Mouse (Mus musculus) Patski (cell line): ENCODE measurements around the gene Wnt3. TPM values are rescaled to one million over a fixed set of nuclear protein-coding genes. Genes with fewer than 3 reads are reported as not detected.

Experiments
- ATAC-seq: fragments of 100-300 bp; one replicate; pipeline ENCODE4 v1.8.0; 2021
- CTCF ChIA-PET: fragments of 350-600 bp; sonication (Branson Sonifier 250); formaldehyde crosslinking; loops from one replicate; lab custom pipeline; 2022; ENCODE audit warnings: inconsistent platforms; lab: Charles Lee
- POLR2A ChIA-PET: fragments of 350-600 bp; sonication (Branson Sonifier 250); formaldehyde crosslinking; loops from one replicate; lab custom pipeline; 2022; ENCODE audit warnings: antibody characterized with exemption, inconsistent platforms; lab: Charles Lee
- DNase-seq: peaks from one replicate; pipeline ENCODE4 v3.0.0-alpha.2; 2011; ENCODE audit warnings: low read depth, low spot score
- H3K27me3 ChIP-seq: fragments of 371-371 bp; one replicate; pipeline ENCODE4 v1.5.1; 2021
- CTCF ChIP-seq: fragments of 100-300 bp; IDR thresholded peaks from one replicate; pipeline ENCODE4 v1.5.1; 2021
- in situ Hi-C: fragments of 300-500 bp; cut with MboI; formaldehyde crosslinking; loops from 3 replicates; pipeline ENCODE4 v1.11.1; 2018; ENCODE audit warnings: low pct_unique_long_range_greater_than_20kb, mixed read lengths
- polyA plus RNA-seq: library from polyadenylated mRNA; unstranded; gene quantifications from one replicate; pipeline ENCODE4 v1.2.3, GENCODE M21; 2021

The Wnt3 gene
- polyA plus RNA-seq, 1 experiment from 2014 or later = not detected

GRCm38 (mm10) chr11:103809611-103810598, 36.0 kb downstream of the Wnt3 start:
- peak; percentile 33 for ATAC-seq
- ChIA-PET CTCF (interaction anchor here (1.4 kb wide), 1 partner anchor 12 kb away, joined by 3 read pairs; no protein-coding TSS in a partner anchor), POLR2A (no interaction called here)
- no peak for TF ChIP-seq CTCF
- no peak for DNase-seq
- H3K27me3 ChIP-seq = peaks cover 42% of the 10 kb centered on the region
- in situ Hi-C loops = no loop called here

GRCm38 (mm10) chr11:103810631-103811030, 36.7 kb downstream of the Wnt3 start:
- no peak for TF ChIP-seq CTCF
- no peak for ATAC-seq
- no peak for DNase-seq
- in situ Hi-C loops = no loop called here
- ChIA-PET POLR2A (no interaction called here), CTCF (no interaction called here)
- peaks cover 42% of the 10 kb centered on the region for H3K27me3 ChIP-seq

GRCm38 (mm10) chr11:103811246-103811645, 37.3 kb downstream of the Wnt3 start:
- no peak for TF ChIP-seq CTCF
- peaks cover 42% of the 10 kb centered on the region for H3K27me3 ChIP-seq
- ChIA-PET POLR2A (no interaction called here), CTCF (no interaction called here)
- in situ Hi-C loops = no loop called here
- no peak for ATAC-seq
- no peak for DNase-seq

DNA sequence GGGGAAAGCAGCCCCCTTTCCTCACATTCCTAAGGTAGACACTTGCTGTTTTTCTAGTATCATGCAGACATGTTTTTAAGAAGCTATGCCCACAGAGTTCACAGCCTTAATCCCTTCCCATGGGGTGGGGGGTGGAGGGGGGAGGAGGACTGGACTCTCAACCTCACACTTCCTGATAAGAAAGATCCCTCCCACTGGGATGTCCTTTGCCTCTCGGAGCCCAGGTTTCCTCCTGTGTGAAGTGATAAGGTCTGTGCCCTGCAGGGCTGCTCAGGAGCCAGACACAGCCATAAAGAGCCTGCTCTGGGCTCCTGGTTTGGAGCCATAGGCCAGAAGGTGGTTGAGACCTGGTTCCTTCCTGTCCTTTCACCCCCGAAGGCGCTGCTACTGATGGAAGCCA, 40.9 kb downstream of the Wnt3 start:
- no peak for TF ChIP-seq CTCF
- ATAC-seq (no peak), DNase-seq (no peak)
- in situ Hi-C loops = no loop called here
- peaks cover 23% of the 10 kb centered on the region for H3K27me3 ChIP-seq
- CTCF ChIA-PET = interaction anchor here (1.2 kb wide), 1 partner anchor 33 kb away, joined by 4 read pairs; no protein-coding TSS in a partner anchor
- POLR2A ChIA-PET = no interaction called here

DNA sequence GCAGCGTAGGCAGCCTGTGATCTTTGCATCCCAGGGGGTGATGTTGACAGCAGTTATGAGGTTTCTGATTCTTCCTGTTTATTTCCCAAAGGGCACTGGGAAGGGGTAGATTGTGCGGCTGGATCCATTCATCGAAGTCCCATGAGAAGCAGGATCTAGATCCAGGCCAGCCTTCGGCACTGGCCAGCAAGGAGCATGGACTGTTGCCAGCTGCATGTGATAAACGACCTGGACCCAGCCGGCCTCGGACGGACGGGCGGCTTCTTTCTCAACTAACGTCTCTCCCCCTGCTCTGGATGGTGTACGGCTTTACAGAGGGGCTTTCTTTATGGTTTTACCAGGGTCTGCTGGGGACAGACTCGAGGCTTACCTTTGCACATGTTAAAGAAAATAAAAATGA, 42.0 kb downstream of the Wnt3 start:
- DNase-seq (no peak), ATAC-seq (no peak)
- ChIA-PET CTCF (no interaction called here), POLR2A (no interaction called here)
- in situ Hi-C loops = no loop called here
- no peak for TF ChIP-seq CTCF
- peaks cover 15% of the 10 kb centered on the region for H3K27me3 ChIP-seq

GRCm38 (mm10) chr11:103816719-103817118, 42.8 kb downstream of the Wnt3 start:
- no peak for DNase-seq
- ATAC-seq = no peak
- H3K27me3 ChIP-seq = peaks cover 11% of the 10 kb centered on the region
- TF ChIP-seq CTCF = no peak
- CTCF ChIA-PET = no interaction called here
- POLR2A ChIA-PET = no interaction called here
- in situ Hi-C loops = no loop called here

DNA sequence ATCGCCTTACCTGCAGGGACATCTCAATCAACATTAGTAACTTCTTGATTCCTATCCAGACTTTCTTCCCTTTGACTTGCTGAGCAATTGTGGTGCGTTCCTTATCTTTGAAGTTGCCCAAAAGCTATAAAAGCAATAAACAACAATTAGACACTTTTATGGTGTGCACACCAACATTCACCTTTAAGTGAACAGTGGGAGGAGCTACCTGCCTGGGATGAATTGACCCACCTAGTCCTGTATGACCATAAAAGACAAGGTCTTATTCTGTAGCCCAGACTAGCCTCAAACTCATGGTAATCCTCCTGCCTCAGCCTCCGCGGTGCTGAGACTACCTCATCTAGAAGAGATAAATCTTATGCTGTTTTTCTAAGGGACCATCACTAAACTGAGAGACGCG, 53.3 kb downstream of the Wnt3 start:
- DNase-seq (no peak), ATAC-seq (no peak)
- ChIA-PET CTCF (no interaction called here), POLR2A (no interaction called here)
- no peak for TF ChIP-seq CTCF
- no peaks in the 10 kb centered on the region for H3K27me3 ChIP-seq
- in situ Hi-C loops = no loop called here

- ChIA-PET POLR2A (no interaction called here), CTCF (no interaction called here)
- ATAC-seq (no peak), DNase-seq (no peak)
- in situ Hi-C loops = no loop called here
- TF ChIP-seq CTCF = no peak
- H3K27me3 ChIP-seq = no peaks in the 10 kb centered on the region
These were observed 54.9 kb downstream of the Wnt3 start for GRCm38 (mm10) chr11:103828866-103829265.

- in situ Hi-C loops = no loop called here
- TF ChIP-seq CTCF = no peak
- DNase-seq = no peak
- ChIA-PET CTCF (no interaction called here), POLR2A (no interaction called here)
- ATAC-seq = no peak
- H3K27me3 ChIP-seq = no peaks in the 10 kb centered on the region
These were observed 56.0 kb downstream of the Wnt3 start for GRCm38 (mm10) chr11:103829956-103830355.

GRCm38 (mm10) chr11:103830476-103830875, 56.5 kb downstream of the Wnt3 start:
- no peak for ATAC-seq
- CTCF ChIA-PET = no interaction called here
- in situ Hi-C loops = no loop called here

GRCm38 (mm10) chr11:103831766-103832165, 57.8 kb downstream of the Wnt3 start:
- CTCF ChIA-PET = no interaction called here
- in situ Hi-C loops = no loop called here

More at GRCm38 (mm10) chr11:103830476-103830875, 56.5 kb downstream of the Wnt3 start:
- TF ChIP-seq CTCF = no peak
- POLR2A ChIA-PET = no interaction called here
- no peaks in the 10 kb centered on the region for H3K27me3 ChIP-seq
- DNase-seq = no peak

More at GRCm38 (mm10) chr11:103831766-103832165, 57.8 kb downstream of the Wnt3 start:
- no peak for TF ChIP-seq CTCF
- DNase-seq = no peak
- POLR2A ChIA-PET = no interaction called here
- ATAC-seq = no peak
- H3K27me3 ChIP-seq = no peaks in the 10 kb centered on the region
